Mouse (Mus musculus) ES-E14 (cell line): ENCODE results near the gene R3hdm2. TPM values are rescaled to one million over a fixed set of nuclear protein-coding genes. Genes with fewer than 3 reads are reported as not detected.

Experiments
- DNase-seq: peaks from one replicate; pipeline ENCODE4 v3.0.0-alpha.2; 2013; ENCODE audit warnings: low read depth, low spot score
- H3K27ac ChIP-seq: 2 replicates; pipeline ENCODE4 v1.5.1; 2012; ENCODE audit warnings: low read depth, mild to moderate bottlenecking, low read length, moderate library complexity, mixed read lengths; ENCODE audit not compliant: poor library complexity, insufficient read depth, severe bottlenecking
- H3K36me3 ChIP-seq: 2 replicates; pipeline ENCODE4 v1.6.1; 2012; ENCODE audit warnings: mild to moderate bottlenecking, low read length, moderate library complexity, mixed read lengths; ENCODE audit not compliant: control insufficient read depth, poor library complexity, insufficient read depth, severe bottlenecking
- H3K4me1 ChIP-seq, 2 experiments: fragments of 150-350 bp in 1 of 2; sonication (generic) in 1 of 2; 2 replicates each; pipeline ENCODE4 v1.6.1; 2012; ENCODE audit warnings: low read length in 2 of 2, mild to moderate bottlenecking in 1 of 2, mixed read lengths in 1 of 2; ENCODE audit not compliant: control insufficient read depth in 2 of 2, insufficient read depth in 2 of 2, poor library complexity in 1 of 2
- H3K4me3 ChIP-seq, 2 experiments: fragments of 150-350 bp in 1 of 2; sonication (generic) in 1 of 2; 2 replicates each; pipeline ENCODE4 v1.5.1; 2012; ENCODE audit warnings: low read length in 2 of 2, low read depth in 1 of 2, mild to moderate bottlenecking in 1 of 2, mixed read lengths in 1 of 2; ENCODE audit not compliant: insufficient read depth in 1 of 2, poor library complexity in 1 of 2, severe bottlenecking in 1 of 2
- H3K9ac ChIP-seq: 2 replicates; pipeline ENCODE4 v1.6.1; 2012; ENCODE audit warnings: low read depth, mild to moderate bottlenecking, low read length, mixed read lengths; ENCODE audit not compliant: poor library complexity, insufficient read depth, severe bottlenecking
- H3K9me3 ChIP-seq: fragments of 150-350 bp; sonication (generic); 2 replicates; pipeline ENCODE4 v1.6.1; 2012; ENCODE audit warnings: low read depth, mild to moderate bottlenecking, low read length; ENCODE audit not compliant: control insufficient read depth, insufficient read depth
- CHD2 ChIP-seq: IDR thresholded peaks from 2 replicates; pipeline ENCODE4 v1.6.1; 2014; ENCODE audit warnings: mild to moderate bottlenecking, low read depth, low read length, inconsistent platforms
- HCFC1 ChIP-seq: IDR thresholded peaks from 2 replicates; pipeline ENCODE4 v1.6.1; 2012; ENCODE audit warnings: low read length, inconsistent platforms, borderline replicate concordance; ENCODE audit not compliant: insufficient read depth
- MAFK ChIP-seq: IDR thresholded peaks from 2 replicates; pipeline ENCODE4 v1.6.1; 2014; ENCODE audit warnings: mild to moderate bottlenecking, low read depth, low read length, inconsistent platforms; ENCODE audit not compliant: insufficient read depth
- ZC3H11A ChIP-seq: IDR thresholded peaks from 2 replicates; pipeline ENCODE4 v1.6.1; 2012; ENCODE audit warnings: low read depth, mild to moderate bottlenecking, inconsistent platforms, low read length, borderline replicate concordance
- ZNF384 ChIP-seq: IDR thresholded peaks from 2 replicates; pipeline ENCODE4 v1.6.1; 2012; ENCODE audit warnings: low read depth, low read length, inconsistent platforms
- in situ Hi-C, 2 experiments: fragments of 600-800 bp; cut with MboI; formaldehyde crosslinking; loops; one replicate each; pipeline ENCODE4 v1.15.1; 2025; ENCODE audit warnings: low sequenced_read_pairs in 2 of 2, inconsistent platforms in 1 of 2; ENCODE audit not compliant: unreplicated experiment in 2 of 2
- total RNA-seq: library from RNA; depleted of rRNA; stranded (reverse); fragments of 300-350 nt; gene quantifications from 2 replicates; pipeline ENCODE4 v1.2.3, GENCODE M21; 2012

R3hdm2 gene
- total RNA-seq, 1 experiment, result 25.5 TPM

DNA sequence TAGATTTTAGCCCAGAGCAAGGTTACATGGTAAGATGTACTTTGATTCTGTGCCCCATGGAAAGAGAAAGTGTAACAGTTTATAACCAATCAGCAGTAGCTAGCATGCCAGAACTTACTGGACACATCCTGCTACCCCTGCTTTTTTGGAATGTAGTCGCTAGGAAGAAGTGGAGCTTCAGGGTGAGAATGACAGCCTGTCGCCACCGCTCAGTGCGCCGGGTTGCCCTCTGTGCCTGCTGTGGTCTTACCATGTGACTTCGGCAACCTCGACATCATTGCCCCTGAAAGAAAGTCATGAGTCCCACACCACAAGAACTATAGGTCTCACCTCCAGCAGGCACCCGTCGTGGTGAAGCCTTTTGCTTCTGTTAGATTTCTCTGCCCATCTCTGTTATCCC is 92.6 kb downstream of the R3hdm2 start:
- in situ Hi-C loops, result no loop called here
- Histone ChIP-seq H3K9ac (no peak overlapping the region), H3K4me1 (no peaks in the 10 kb centered on the region), H3K9me3 (no peaks in the 10 kb centered on the region), H3K36me3 (peaks cover 13% of the 10 kb centered on the region; the same call in 1 of the 2 replicates), H3K27ac (no peak overlapping the region), H3K4me3 (no peak overlapping the region)
- DNase-seq, result no peak
- TF ChIP-seq MAFK (no peak), CHD2 (no peak), ZNF384 (no peak), HCFC1 (no peak), ZC3H11A (no peak)

DNA sequence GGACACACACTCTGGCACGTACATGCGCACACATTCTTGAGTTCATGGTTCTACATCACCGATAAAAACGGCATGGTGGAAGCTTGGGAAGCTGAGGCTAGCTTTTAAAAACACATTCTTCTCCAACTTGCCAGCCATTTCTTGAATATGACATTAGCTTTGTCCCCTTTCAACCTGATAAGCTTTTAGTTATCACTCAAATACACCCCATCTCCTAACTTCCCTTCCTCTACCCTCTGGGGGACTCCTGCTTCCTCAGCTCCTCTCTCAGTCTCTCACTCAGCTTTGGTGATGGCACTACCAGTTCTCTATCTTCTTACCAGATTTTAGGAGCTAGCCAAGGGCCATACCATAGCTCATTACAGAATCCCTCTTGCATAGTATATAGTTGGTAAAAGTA is 95.0 kb downstream of the R3hdm2 start:
- DNase-seq, result no peak
- Histone ChIP-seq H3K4me1 (no peaks in the 10 kb centered on the region; a peak in 1 of 4 replicates), H3K9me3 (no peaks in the 10 kb centered on the region), H3K9ac (no peak overlapping the region), H3K4me3 (no peak overlapping the region), H3K36me3 (peaks cover 15% of the 10 kb centered on the region; the same call in 1 of the 2 replicates), H3K27ac (no peak overlapping the region)
- TF ChIP-seq MAFK (no peak), HCFC1 (no peak), ZNF384 (no peak), ZC3H11A (no peak), CHD2 (no peak)
- in situ Hi-C loops, result no loop called here

DNA sequence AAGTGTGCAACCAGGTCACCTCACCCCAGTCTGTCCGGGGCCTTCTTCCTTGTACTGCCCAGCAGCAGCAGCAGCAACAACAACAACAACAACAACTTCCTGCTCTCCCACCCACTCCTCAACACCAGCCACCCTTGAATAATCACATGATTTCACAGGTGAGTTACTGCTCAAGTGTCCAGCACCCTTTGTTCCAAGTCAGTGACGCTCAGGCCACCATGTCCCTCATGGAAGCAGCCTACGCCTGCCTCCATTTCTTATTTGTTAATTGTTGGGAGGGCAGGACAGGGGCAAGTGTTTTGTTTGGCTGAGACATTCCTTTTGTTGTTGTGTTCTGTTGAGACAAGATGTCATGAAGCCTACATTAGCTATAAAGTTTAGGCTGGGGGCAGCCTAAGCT is 96.4 kb downstream of the R3hdm2 start:
- Histone ChIP-seq H3K9me3 (no peaks in the 10 kb centered on the region), H3K4me3 (no peak overlapping the region), H3K4me1 (no peaks in the 10 kb centered on the region; a peak in 1 of 4 replicates), H3K9ac (no peak overlapping the region), H3K36me3 (peaks cover 18% of the 10 kb centered on the region; the same call in 1 of the 2 replicates), H3K27ac (no peak overlapping the region)
- DNase-seq, result no peak
- TF ChIP-seq ZNF384 (no peak), CHD2 (no peak), HCFC1 (no peak), ZC3H11A (no peak), MAFK (no peak)
- in situ Hi-C loops, result no loop called here

DNA sequence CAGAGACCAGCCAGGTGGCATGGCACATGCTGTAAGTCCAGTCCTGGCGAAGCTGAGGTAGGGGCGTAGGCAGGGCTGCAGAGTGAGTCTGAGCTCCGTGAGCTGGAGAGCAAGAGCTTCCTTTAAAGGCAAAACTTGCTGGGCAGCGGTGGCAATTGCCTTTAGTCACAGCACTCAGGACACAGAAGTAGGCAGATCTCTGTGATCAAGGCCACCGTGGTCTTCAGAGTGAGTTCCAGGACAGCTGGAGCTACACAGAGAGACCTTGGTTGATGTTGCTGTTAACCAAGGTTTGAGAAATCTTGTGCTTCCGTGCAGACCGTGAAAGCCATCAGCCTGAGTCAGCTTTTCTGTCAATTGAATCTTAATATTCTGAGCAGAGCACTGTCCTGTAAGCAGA is 97.2 kb downstream of the R3hdm2 start:
- Histone ChIP-seq H3K9ac (no peak overlapping the region), H3K4me3 (no peak overlapping the region), H3K27ac (no peak overlapping the region), H3K36me3 (peaks cover 16% of the 10 kb centered on the region; the same call in 1 of the 2 replicates), H3K9me3 (no peaks in the 10 kb centered on the region), H3K4me1 (no peaks in the 10 kb centered on the region; a peak in 1 of 4 replicates)
- in situ Hi-C loops, result no loop called here
- TF ChIP-seq ZC3H11A, result no peak
- TF ChIP-seq HCFC1, result no peak
- no peak for TF ChIP-seq CHD2
- no peak for TF ChIP-seq MAFK
- TF ChIP-seq ZNF384, result no peak
- DNase-seq, result no peak

DNA sequence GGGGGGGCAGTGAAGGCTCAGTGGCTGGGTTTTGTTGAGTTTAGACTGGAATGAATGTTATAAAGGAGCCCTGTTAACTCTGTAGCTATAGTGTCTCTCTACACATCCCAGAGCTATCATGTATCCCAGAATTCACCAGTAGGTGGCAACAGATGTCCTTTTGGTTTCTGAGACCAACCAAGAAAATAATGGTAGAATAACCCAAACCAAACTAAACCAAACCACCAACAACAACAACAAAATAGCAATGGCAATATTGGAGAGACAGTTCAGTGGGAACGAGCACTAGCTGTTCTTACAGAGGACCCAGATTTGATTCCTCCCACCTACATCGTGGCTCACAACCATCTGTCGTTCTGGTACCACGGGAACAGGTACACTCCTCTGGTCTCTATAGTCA is 99.0 kb downstream of the R3hdm2 start:
- H3K9ac ChIP-seq, result no peak overlapping the region
- no peak overlapping the region for H3K27ac ChIP-seq
- no peaks in the 10 kb centered on the region for H3K9me3 ChIP-seq
- H3K36me3 ChIP-seq, result peaks cover 13% of the 10 kb centered on the region; the same call in 1 of the 2 replicates
- no peak for TF ChIP-seq CHD2
- no peak for TF ChIP-seq ZC3H11A
- no peak for TF ChIP-seq MAFK
- no peak for TF ChIP-seq ZNF384
- no peak for TF ChIP-seq HCFC1
- in situ Hi-C loops, result no loop called here
- peak; percentile 20 for DNase-seq
- no peaks in the 10 kb centered on the region; a peak in 1 of 4 replicates for H3K4me1 ChIP-seq
- H3K4me3 ChIP-seq, result no peak overlapping the region
